Mouse (Mus musculus) lung, adult 10 weeks (tissue): ENCODE results near the gene Trmt10a. TPM values are rescaled to one million over a fixed set of nuclear protein-coding genes. Genes with fewer than 3 reads are reported as not detected.

Source experiments
- polyA plus RNA-seq: library from polyadenylated mRNA; stranded (reverse); fragments of 350-450 nt; fragmentation: Illumina TruSeq; extraction: RNeasy Lipid Tissue Mini Kit (QIAGEN cat#74804); gene quantifications from one replicate; pipeline ENCODE4 v1.2.3, GENCODE M21; 2014; ENCODE audit warnings: low read depth, low replicate concordance; ENCODE audit not compliant: insufficient read depth

Gene Trmt10a
- polyA plus RNA-seq: 2.6 TPM

GRCm38 (mm10) chr3:138143315-138144059 lies at the start of gene Trmt10a:
Gene Trmt10a, plus strand, starts transcription at chr3:138143448.

GRCm38 (mm10) chr3:138144642-138145171 lies 1.5 kb downstream of the Trmt10a start, which contains the start of gene Mttp:
Gene Mttp, minus strand, starts transcription at chr3:138144968.

GRCm38 (mm10) chr3:138193683-138194302 lies 50.5 kb downstream of the Trmt10a start, which contains the start of gene 4930579F01Rik:
Gene 4930579F01Rik, minus strand, starts transcription at chr3:138193825.

Other genes with a start within 250 kb of the Trmt10a start
- gene Lamtor3, start 224.9 kb upstream of the Trmt10a start, polyA plus RNA-seq: 73.6 TPM
- 7.6 TPM for gene Dapp1, start 161.9 kb upstream of the Trmt10a start, polyA plus RNA-seq
- 0.15 TPM for gene 1110002E22Rik, start 78.4 kb upstream of the Trmt10a start, polyA plus RNA-seq
- gene Gm5105, start 76.1 kb upstream of the Trmt10a start, polyA plus RNA-seq: not detected
- 0.94 TPM for gene Mttp, start 1.5 kb downstream of the Trmt10a start, polyA plus RNA-seq
- not detected for gene 4930579F01Rik, start 50.4 kb downstream of the Trmt10a start, polyA plus RNA-seq
- 11.1 TPM for gene Adh7, start 74.3 kb downstream of the Trmt10a start, polyA plus RNA-seq
- 162 TPM for gene Adh1, start 117.5 kb downstream of the Trmt10a start, polyA plus RNA-seq
- gene Adh6a, start 169.8 kb downstream of the Trmt10a start, polyA plus RNA-seq: not detected
- gene Adh6b, start 198.3 kb downstream of the Trmt10a start, polyA plus RNA-seq: 0.40 TPM